In the genomic region with DNA sequence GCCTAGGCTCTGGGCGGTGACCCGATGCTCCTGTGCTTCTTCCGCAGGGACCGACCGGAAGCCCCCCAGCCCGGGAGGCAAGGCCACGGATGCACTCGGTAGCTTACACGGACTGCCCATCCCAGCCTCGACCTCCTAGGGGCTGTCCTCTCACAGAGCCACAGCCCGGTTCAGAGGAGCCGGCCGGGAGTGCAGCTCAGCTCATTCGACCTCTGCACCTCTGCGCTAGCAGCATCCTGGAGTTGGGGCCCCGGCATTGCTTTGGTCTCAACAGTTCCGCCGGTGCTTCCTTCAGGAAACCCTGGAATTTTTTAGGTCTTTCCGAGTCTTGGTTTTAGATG, we compare ENCODE assay signal across 15 mouse cellular contexts. TPM values are rescaled to one million over a fixed set of nuclear protein-coding genes. Genes with fewer than 3 reads are reported as not detected.
A peak's percentile ranks its signal among the peaks of the same experiment; 100 is the strongest.
DNase-seq lines count a peak whose midpoint lies in the region; ATAC-seq lines count a peak whose summit lies in the region.
"Had no signal": no experiment of that assay in that cellular context is flagged by ENCODE, and none has a peak within 500 bp of the region (broad histone marks: within the 10 kb centered on the region; RNA-seq: fewer than 3 reads in every experiment).

No protein-coding gene starts in this region.

- under 1% methylated on average over 19 of the region's 19 CpGs for WGBS in intestine, embryonic 14.5 days
- under 1% methylated on average over 19 of the region's 19 CpGs for WGBS in intestine, embryonic 16.5 days
- WGBS in limb, embryonic 13.5 days: under 1% methylated on average over 19 of the region's 19 CpGs

- H3K9ac ChIP-seq in intestine, embryonic 14.5 days (ENCODE audit: low read length): no peak overlapping the region
- no peak overlapping the region for H3K9ac ChIP-seq in intestine, embryonic 16.5 days (ENCODE audit: low read depth, low read length)
- no peak overlapping the region for H3K9ac ChIP-seq in limb, embryonic 13.5 days
- H3K9ac ChIP-seq: liver, postnatal 0 days had no signal

- H3K27ac ChIP-seq in intestine, embryonic 14.5 days (ENCODE audit: low read depth): no peak overlapping the region
- no peak overlapping the region for H3K27ac ChIP-seq in intestine, embryonic 16.5 days (ENCODE audit: low read length)
- H3K27ac ChIP-seq in limb, embryonic 13.5 days: no peak overlapping the region
- H3K27ac ChIP-seq: hindbrain, postnatal 0 days had no signal

- peaks cover 91% of the 10 kb centered on the region for H3K27me3 ChIP-seq in intestine, embryonic 14.5 days (replicated peaks; ENCODE audit: control insufficient read depth, insufficient read depth, low read length)
- peaks cover 66% of the 10 kb centered on the region for H3K27me3 ChIP-seq in intestine, embryonic 16.5 days (replicated peaks; ENCODE audit: control insufficient read depth, insufficient read depth, low read length)
- H3K27me3 ChIP-seq in limb, embryonic 13.5 days: peaks cover 92% of the 10 kb centered on the region

- H3K9me3 ChIP-seq in intestine, embryonic 14.5 days (ENCODE audit: control insufficient read depth, low read length): no peaks in the 10 kb centered on the region
- no peaks in the 10 kb centered on the region for H3K9me3 ChIP-seq in intestine, embryonic 16.5 days (ENCODE audit: control insufficient read depth, low read length)
- H3K9me3 ChIP-seq in limb, embryonic 13.5 days: no peaks in the 10 kb centered on the region

- intact Hi-C loops in gastrocnemius, postnatal 36 days (cut with DNase I): no loop called here

- no peak overlapping the region for H3K4me2 ChIP-seq in intestine, embryonic 14.5 days (ENCODE audit: low read length)
- no peak overlapping the region for H3K4me2 ChIP-seq in intestine, embryonic 16.5 days (ENCODE audit: low read depth, low read length)
- peak overlapping the region; percentile 9 for H3K4me2 ChIP-seq in limb, embryonic 13.5 days (replicated peaks)

- 0 out of 2 replicates have a peak, but pooled peaks have one; percentile 36 for ATAC-seq in intestine, embryonic 14.5 days (replicated peaks; ENCODE audit: low FRiP score, low TSS enrichment, low read depth)
- no peak for ATAC-seq in intestine, embryonic 16.5 days
- no peak for ATAC-seq in limb, embryonic 13.5 days (ENCODE audit: low FRiP score, low read depth)
- ATAC-seq: hindbrain, postnatal 0 days; liver, postnatal 0 days had no signal

- H3K4me3 ChIP-seq in intestine, embryonic 14.5 days (ENCODE audit: low read depth, low read length): no peak overlapping the region
- H3K4me3 ChIP-seq in intestine, embryonic 16.5 days (ENCODE audit: low read length): no peak overlapping the region
- no peak overlapping the region for H3K4me3 ChIP-seq in limb, embryonic 13.5 days

- H3K4me1 ChIP-seq in intestine, embryonic 14.5 days (replicated peaks; ENCODE audit: control insufficient read depth, insufficient read depth, low read length): no peaks in the 10 kb centered on the region
- no peaks in the 10 kb centered on the region for H3K4me1 ChIP-seq in intestine, embryonic 16.5 days (ENCODE audit: control insufficient read depth, insufficient read depth, low read length)
- H3K4me1 ChIP-seq in limb, embryonic 13.5 days: peaks cover 5% of the 10 kb centered on the region; the same call in 1 of the 2 replicates

- DNase-seq in intestine, embryonic 14.5 days (ENCODE audit: low spot score): no peak
- DNase-seq in ES-CJ7 (ENCODE audit: low read depth, low spot score): peak; percentile 22
- DNase-seq in R1 (ENCODE audit: low read depth, low spot score): peak; percentile 21
- DNase-seq in gastrocnemius, postnatal 36 days: no peak
- DNase-seq in adrenal gland, adult (ENCODE audit: inconsistent age in 2 of 2, low spot score in 1 of 2): no peak
- DNase-seq: cerebellum, postnatal 14 days; gastrocnemius, postnatal 10 days; kidney, postnatal 4 days; liver, postnatal 0 days; thymus, postnatal 25 days had no signal

- no peaks in the 10 kb centered on the region for H3K36me3 ChIP-seq in intestine, embryonic 14.5 days (ENCODE audit: control insufficient read depth, insufficient read depth, low read length)
- no peaks in the 10 kb centered on the region for H3K36me3 ChIP-seq in intestine, embryonic 16.5 days (ENCODE audit: control insufficient read depth, insufficient read depth, low read length)
- H3K36me3 ChIP-seq in limb, embryonic 13.5 days: no peaks in the 10 kb centered on the region

RNA-seq across cellular contexts. Expression of a gene that starts 11.9 kb away (rescaled TPM):
- polyA plus RNA-seq in intestine, embryonic 14.5 days (2014; fragmentation: Nextera tagmentation; extraction: Ambion mirVana): not detected in 2 replicates
- polyA plus RNA-seq in intestine, embryonic 16.5 days (2015; fragmentation: Nextera tagmentation; extraction: Ambion mirVana): 0.09 TPM in 1 of 2 replicates, not detected in the other
- 1.8 and 2.8 TPM in 2 replicates for polyA plus RNA-seq in limb, embryonic 13.5 days (2015; fragmentation: Nextera tagmentation; extraction: Ambion mirVana)
- under 1 TPM in 1 of 2 experiments, not detected in 1; 0.48 TPM for total RNA-seq in gastrocnemius, postnatal 36 days (2021)
- total RNA-seq: hindbrain, postnatal 0 days; left cerebral cortex, postnatal 14 days; MEL had no signal
- polyA plus RNA-seq: hindbrain, postnatal 0 days had no signal

Comparison
In these comparisons a context has a peak if more than half of its experiments do, and no peak if none do; other contexts are left out.
1. DNase-seq: peak in ES-CJ7 (single experiment) and R1 (single experiment); none in intestine, embryonic 14.5 days (single experiment), gastrocnemius, postnatal 36 days (0 of 2) and adrenal gland, adult (0 of 2).